Mouse (Mus musculus): ENCODE results near the gene Wdr47. TPM values are rescaled to one million over a fixed set of nuclear protein-coding genes. Genes with fewer than 3 reads are reported as not detected.

Wdr47 gene
- 1.5 and 2.0 TPM in 2 replicates for polyA plus RNA-seq (2012; rRNA removed)

GRCm38 (mm10) chr3:108590786-108591529 lies at the start of gene Wdr47:
Gene Wdr47 (plus strand): TSS chr3:108591279.

GRCm38 (mm10) chr3:108562133-108562730 lies 28.8 kb upstream of the Wdr47 start, which contains the start of gene Tmem167b:
Gene Tmem167b (minus strand): TSS chr3:108562466.

GRCm38 (mm10) chr3:108571443-108572294 lies 19.4 kb upstream of the Wdr47 start, which contains the start of gene Taf13:
Gene Taf13 (plus strand): TSS chr3:108571698.

GRCm38 (mm10) chr3:108653710-108654379 lies 62.8 kb downstream of the Wdr47 start, which contains the start of gene Clcc1:
Gene Clcc1 (plus strand): TSS chr3:108653913.

Other genes starting within 250 kb of the Wdr47 start
- gene Mybphl, start 226.4 kb upstream of the Wdr47 start, polyA plus RNA-seq (2012; rRNA removed) = not detected in 2 replicates
- gene Psrc1, start 207.4 kb upstream of the Wdr47 start, polyA plus RNA-seq (2012; rRNA removed) = 2.5 and 2.6 TPM in 2 replicates
- gene Celsr2, start 175.7 kb upstream of the Wdr47 start, polyA plus RNA-seq (2012; rRNA removed) = 16.7 and 22.7 TPM in 2 replicates
- gene Sars, start 146.1 kb upstream of the Wdr47 start, polyA plus RNA-seq (2012; rRNA removed) = 17.0 and 19.6 TPM in 2 replicates
- not detected in 2 replicates for gene 1700013F07Rik, start 57.1 kb upstream of the Wdr47 start, polyA plus RNA-seq (2012; rRNA removed)
- gene 5330417C22Rik, start 54.7 kb upstream of the Wdr47 start, polyA plus RNA-seq (2012; rRNA removed) = 8.4 and 14.0 TPM in 2 replicates
- gene Tmem167b, start 28.8 kb upstream of the Wdr47 start, polyA plus RNA-seq (2012; rRNA removed) = 1.6 and 1.7 TPM in 2 replicates
- 0.23 and 0.40 TPM in 2 replicates for gene Taf13, start 19.6 kb upstream of the Wdr47 start, polyA plus RNA-seq (2012; rRNA removed)
- 6.2 and 9.3 TPM in 2 replicates for gene Clcc1, start 62.6 kb downstream of the Wdr47 start, polyA plus RNA-seq (2012; rRNA removed)
- gene Gpsm2, start 131.0 kb downstream of the Wdr47 start, polyA plus RNA-seq (2012; rRNA removed) = 2.4 TPM in 2 replicates
- not detected in 2 replicates for gene Aknad1, start 148.4 kb downstream of the Wdr47 start, polyA plus RNA-seq (2012; rRNA removed)
- gene Stxbp3, start 249.2 kb downstream of the Wdr47 start, polyA plus RNA-seq (2012; rRNA removed) = 0.57 and 1.3 TPM in 2 replicates

All from stomach, adult 2 months (tissue).